Mouse (Mus musculus) bone marrow, adult 2 months (tissue): ENCODE measurements around the gene Tspan18.

Experiments
- CTCF ChIP-seq: fragments of 200-500 bp; IDR thresholded peaks from 2 replicates; pipeline ENCODE4 v1.5.1; 2011; ENCODE audit warnings: low read length, control low read depth; ENCODE audit not compliant: control insufficient read depth, insufficient read depth
- POLR2A ChIP-seq: fragments of 200-500 bp; IDR thresholded peaks from 2 replicates; pipeline ENCODE4 v1.6.1; 2011; ENCODE audit warnings: low read depth, mild to moderate bottlenecking, control low read depth, low read length, borderline replicate concordance; ENCODE audit not compliant: control insufficient read depth

DNA sequence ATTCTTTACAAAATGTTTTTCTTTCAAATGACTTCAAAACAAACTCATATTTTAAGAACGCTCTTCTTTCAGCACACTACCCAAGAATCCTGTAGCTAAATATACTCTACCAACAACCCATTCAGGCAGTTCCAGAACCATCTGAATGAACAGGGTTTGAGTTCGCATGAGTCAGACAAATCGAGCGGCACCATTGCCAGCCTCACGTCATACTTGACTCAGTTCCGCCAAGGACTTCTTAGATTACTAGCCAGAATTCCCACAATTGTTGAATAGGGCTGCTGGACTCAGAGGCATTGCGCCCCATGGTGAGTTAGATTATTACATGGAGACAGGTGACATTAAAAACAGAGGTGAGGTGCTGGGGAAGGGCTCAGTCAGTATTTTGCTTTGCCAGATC is 58.3 kb downstream of the Tspan18 start:
- TF ChIP-seq CTCF: no peak
- no peak for TF ChIP-seq POLR2A
